Mouse (Mus musculus): ENCODE measurements around the gene Hs6st3. TPM values are rescaled to one million over a fixed set of nuclear protein-coding genes. Genes with fewer than 3 reads are reported as not detected.

The Hs6st3 gene
- total RNA-seq, 2 experiments from 2014 or later, result not detected

GRCm38 (mm10) chr14:119731436-119732080 is 593.4 kb downstream of the Hs6st3 start:
- no peak for ATAC-seq (replicated peaks; ENCODE audit: low FRiP score, low TSS enrichment, poor library complexity, severe bottlenecking)

GRCm38 (mm10) chr14:119732219-119732618 is 594.1 kb downstream of the Hs6st3 start:
- no peak for ATAC-seq (replicated peaks; ENCODE audit: low FRiP score, low TSS enrichment, poor library complexity, severe bottlenecking)

- ATAC-seq (replicated peaks; ENCODE audit: low FRiP score, low TSS enrichment, poor library complexity, severe bottlenecking), result no peak
These were observed 599.3 kb downstream of the Hs6st3 start for GRCm38 (mm10) chr14:119737408-119737961.

GRCm38 (mm10) chr14:119741791-119742190 is 603.6 kb downstream of the Hs6st3 start:
- ATAC-seq (replicated peaks; ENCODE audit: low FRiP score, low TSS enrichment, poor library complexity, severe bottlenecking), result no peak

- no peak for ATAC-seq (replicated peaks; ENCODE audit: low FRiP score, low TSS enrichment, poor library complexity, severe bottlenecking)
These were observed 623.2 kb downstream of the Hs6st3 start for GRCm38 (mm10) chr14:119761376-119761775.

- no peak for ATAC-seq (replicated peaks; ENCODE audit: low FRiP score, low TSS enrichment, poor library complexity, severe bottlenecking)
These were observed 633.9 kb downstream of the Hs6st3 start for GRCm38 (mm10) chr14:119772040-119772439.

- no peak for ATAC-seq (replicated peaks; ENCODE audit: low FRiP score, low TSS enrichment, poor library complexity, severe bottlenecking)
These were observed 638.1 kb downstream of the Hs6st3 start for GRCm38 (mm10) chr14:119776261-119776660.

GRCm38 (mm10) chr14:119779982-119780588 is 641.9 kb downstream of the Hs6st3 start:
- ATAC-seq (replicated peaks; ENCODE audit: low FRiP score, low TSS enrichment, poor library complexity, severe bottlenecking), result no peak

GRCm38 (mm10) chr14:119781111-119781510 is 643.0 kb downstream of the Hs6st3 start:
- ATAC-seq (replicated peaks; ENCODE audit: low FRiP score, low TSS enrichment, poor library complexity, severe bottlenecking), result no peak

GRCm38 (mm10) chr14:119789457-119789856 is 651.3 kb downstream of the Hs6st3 start:
- no peak for ATAC-seq (replicated peaks; ENCODE audit: low FRiP score, low TSS enrichment, poor library complexity, severe bottlenecking)

GRCm38 (mm10) chr14:119797172-119797850 is 659.2 kb downstream of the Hs6st3 start:
- no peak for ATAC-seq (replicated peaks; ENCODE audit: low FRiP score, low TSS enrichment, poor library complexity, severe bottlenecking)

GRCm38 (mm10) chr14:119798561-119798960 is 660.4 kb downstream of the Hs6st3 start:
- ATAC-seq (replicated peaks; ENCODE audit: low FRiP score, low TSS enrichment, poor library complexity, severe bottlenecking), result no peak

GRCm38 (mm10) chr14:119800856-119801255 is 662.7 kb downstream of the Hs6st3 start:
- ATAC-seq (replicated peaks; ENCODE audit: low FRiP score, low TSS enrichment, poor library complexity, severe bottlenecking), result no peak

GRCm38 (mm10) chr14:119813898-119814297 is 675.8 kb downstream of the Hs6st3 start:
- ATAC-seq (replicated peaks; ENCODE audit: low FRiP score, low TSS enrichment, poor library complexity, severe bottlenecking), result no peak

- no peak for ATAC-seq (replicated peaks; ENCODE audit: low FRiP score, low TSS enrichment, poor library complexity, severe bottlenecking)
These were observed 677.5 kb downstream of the Hs6st3 start for GRCm38 (mm10) chr14:119815616-119816015.

- no peak for ATAC-seq (replicated peaks; ENCODE audit: low FRiP score, low TSS enrichment, poor library complexity, severe bottlenecking)
These were observed 682.4 kb downstream of the Hs6st3 start for GRCm38 (mm10) chr14:119820562-119820961.

- ATAC-seq (replicated peaks; ENCODE audit: low FRiP score, low TSS enrichment, poor library complexity, severe bottlenecking), result no peak
These were observed 693.2 kb downstream of the Hs6st3 start for GRCm38 (mm10) chr14:119831165-119832011.

- ATAC-seq (replicated peaks; ENCODE audit: low FRiP score, low TSS enrichment, poor library complexity, severe bottlenecking), result no peak
These were observed 693.8 kb downstream of the Hs6st3 start for GRCm38 (mm10) chr14:119832012-119832325.

GRCm38 (mm10) chr14:119832940-119833339 is 694.8 kb downstream of the Hs6st3 start:
- ATAC-seq (replicated peaks; ENCODE audit: low FRiP score, low TSS enrichment, poor library complexity, severe bottlenecking), result no peak

Measured in megakaryocyte-erythroid progenitor cell, adult 5-6 weeks (primary cell).